In genomic region chr9:117484396-117484795, GRCm38 (mm10) we compare ENCODE assay signal across 11 mouse cellular contexts.
A peak's percentile ranks its signal among the peaks of the same experiment; 100 is the strongest.
DNase-seq lines count a peak whose midpoint lies in the region; ATAC-seq and TF ChIP-seq lines count a peak whose summit lies in the region.
"Had no signal": no experiment of that assay in that cellular context is flagged by ENCODE, and none has a peak within 500 bp of the region (broad histone marks: within the 10 kb centered on the region; RNA-seq: fewer than 3 reads in every experiment).

No protein-coding gene starts in this region.

- no peak for ATAC-seq in hindbrain, postnatal 0 days
- no peak for ATAC-seq in hindbrain, embryonic 13.5 days (ENCODE audit: low FRiP score)
- no peak for ATAC-seq in midbrain, postnatal 0 days (ENCODE audit: low FRiP score)
- no peak for ATAC-seq in midbrain, embryonic 13.5 days
- ATAC-seq in monocyte, adult 5-6 weeks (replicated peaks; ENCODE audit: insufficient number of reproducible peaks, low FRiP score, low TSS enrichment, poor library complexity, severe bottlenecking) = no peak

- no peaks in the 10 kb centered on the region for H3K36me3 ChIP-seq in hindbrain, postnatal 0 days (ENCODE audit: insufficient read depth, low read length)
- no peaks in the 10 kb centered on the region for H3K36me3 ChIP-seq in hindbrain, embryonic 13.5 days
- no peaks in the 10 kb centered on the region for H3K36me3 ChIP-seq in midbrain, postnatal 0 days (ENCODE audit: insufficient read depth, low read length)
- no peaks in the 10 kb centered on the region for H3K36me3 ChIP-seq in midbrain, embryonic 13.5 days
- H3K36me3 ChIP-seq: limb, embryonic 15.5 days had no signal

- H3K9me3 ChIP-seq in hindbrain, postnatal 0 days (ENCODE audit: low read length) = no peaks in the 10 kb centered on the region
- H3K9me3 ChIP-seq in hindbrain, embryonic 13.5 days = no peaks in the 10 kb centered on the region
- H3K9me3 ChIP-seq in midbrain, postnatal 0 days (ENCODE audit: low read length) = no peaks in the 10 kb centered on the region
- H3K9me3 ChIP-seq in midbrain, embryonic 13.5 days = no peaks in the 10 kb centered on the region
- H3K9me3 ChIP-seq: limb, embryonic 15.5 days had no signal

- H3K4me1 ChIP-seq in hindbrain, postnatal 0 days (ENCODE audit: insufficient read depth, low read length) = no peaks in the 10 kb centered on the region
- H3K4me1 ChIP-seq in hindbrain, embryonic 13.5 days (replicated peaks) = no peaks in the 10 kb centered on the region
- H3K4me1 ChIP-seq in midbrain, postnatal 0 days (ENCODE audit: insufficient read depth, low read length) = no peaks in the 10 kb centered on the region
- H3K4me1 ChIP-seq in midbrain, embryonic 13.5 days (replicated peaks) = no peaks in the 10 kb centered on the region
- H3K4me1 ChIP-seq: limb, embryonic 15.5 days had no signal

- no peak overlapping the region for H3K27ac ChIP-seq in hindbrain, postnatal 0 days
- H3K27ac ChIP-seq in hindbrain, embryonic 13.5 days = no peak overlapping the region
- H3K27ac ChIP-seq in midbrain, postnatal 0 days (ENCODE audit: low read depth, low read length) = no peak overlapping the region
- no peak overlapping the region for H3K27ac ChIP-seq in midbrain, embryonic 13.5 days
- H3K27ac ChIP-seq: limb, embryonic 15.5 days had no signal

- peak; percentile 31 for DNase-seq in hindbrain, postnatal 0 days (ENCODE audit: low spot score)
- DNase-seq in midbrain, postnatal 0 days (ENCODE audit: low spot score) = no peak
- DNase-seq in NIH3T3 (ENCODE audit: low read depth) = peak; percentile 14
- DNase-seq in forelimb bud, embryonic 11.5 days (ENCODE audit: low read depth, low spot score) = peak; percentile 12
- DNase-seq in urinary bladder, postnatal 10 days (ENCODE audit: low spot score) = no peak
- DNase-seq: cerebellum, adult 11-12 months; right cerebral cortex, adult 18-20 months had no signal

- H3K4me2 ChIP-seq in hindbrain, postnatal 0 days (ENCODE audit: low read depth, low read length) = no peak overlapping the region
- no peak overlapping the region for H3K4me2 ChIP-seq in hindbrain, embryonic 13.5 days
- no peak overlapping the region for H3K4me2 ChIP-seq in midbrain, postnatal 0 days (ENCODE audit: low read depth, low read length, poor library complexity, severe bottlenecking)
- no peak overlapping the region for H3K4me2 ChIP-seq in midbrain, embryonic 13.5 days (replicated peaks)
- H3K4me2 ChIP-seq: limb, embryonic 15.5 days had no signal

- peak; percentile 63 for TF ChIP-seq CTCF in hindbrain, postnatal 0 days (IDR thresholded peaks at IDR 0.05; ENCODE audit: low read depth)
- peak; percentile 64 for TF ChIP-seq CTCF in midbrain, postnatal 0 days (IDR thresholded peaks at IDR 0.05)

- no peak overlapping the region for H3K4me3 ChIP-seq in hindbrain, postnatal 0 days (ENCODE audit: low read length)
- no peak overlapping the region for H3K4me3 ChIP-seq in hindbrain, embryonic 13.5 days
- no peak overlapping the region for H3K4me3 ChIP-seq in midbrain, postnatal 0 days (ENCODE audit: low read depth, low read length)
- no peak overlapping the region for H3K4me3 ChIP-seq in midbrain, embryonic 13.5 days (replicated peaks)
- H3K4me3 ChIP-seq: limb, embryonic 15.5 days had no signal

- H3K27me3 ChIP-seq in hindbrain, postnatal 0 days (ENCODE audit: insufficient read depth, low read length) = no peaks in the 10 kb centered on the region
- H3K27me3 ChIP-seq in hindbrain, embryonic 13.5 days = no peaks in the 10 kb centered on the region
- no peaks in the 10 kb centered on the region for H3K27me3 ChIP-seq in midbrain, postnatal 0 days (ENCODE audit: insufficient read depth, low read length)
- no peaks in the 10 kb centered on the region for H3K27me3 ChIP-seq in midbrain, embryonic 13.5 days
- H3K27me3 ChIP-seq: limb, embryonic 15.5 days had no signal

- 88% methylated on average over 5 of the region's 5 CpGs for WGBS in hindbrain, postnatal 0 days
- 98% methylated on average over 5 of the region's 5 CpGs for WGBS in hindbrain, embryonic 13.5 days
- 90% methylated on average over 5 of the region's 5 CpGs for WGBS in midbrain, postnatal 0 days
- 91% methylated on average over 5 of the region's 5 CpGs for WGBS in midbrain, embryonic 13.5 days

- H3K9ac ChIP-seq in hindbrain, postnatal 0 days (replicated peaks; ENCODE audit: low read length) = no peak overlapping the region
- H3K9ac ChIP-seq in hindbrain, embryonic 13.5 days = no peak overlapping the region
- no peak overlapping the region for H3K9ac ChIP-seq in midbrain, postnatal 0 days (replicated peaks; ENCODE audit: low read length, poor library complexity, severe bottlenecking)
- no peak overlapping the region for H3K9ac ChIP-seq in midbrain, embryonic 13.5 days (replicated peaks)
- H3K9ac ChIP-seq: limb, embryonic 15.5 days had no signal

Comparison
In these comparisons a context has a peak if more than half of its experiments do, and no peak if none do; other contexts are left out.
1. DNase-seq: peak in hindbrain, postnatal 0 days (single experiment), NIH3T3 (single experiment) and forelimb bud, embryonic 11.5 days (single experiment); none in midbrain, postnatal 0 days (single experiment) and urinary bladder, postnatal 10 days (single experiment).